Mouse (Mus musculus): ENCODE results near the gene Ccnd1.

Gene Ccnd1

DNA sequence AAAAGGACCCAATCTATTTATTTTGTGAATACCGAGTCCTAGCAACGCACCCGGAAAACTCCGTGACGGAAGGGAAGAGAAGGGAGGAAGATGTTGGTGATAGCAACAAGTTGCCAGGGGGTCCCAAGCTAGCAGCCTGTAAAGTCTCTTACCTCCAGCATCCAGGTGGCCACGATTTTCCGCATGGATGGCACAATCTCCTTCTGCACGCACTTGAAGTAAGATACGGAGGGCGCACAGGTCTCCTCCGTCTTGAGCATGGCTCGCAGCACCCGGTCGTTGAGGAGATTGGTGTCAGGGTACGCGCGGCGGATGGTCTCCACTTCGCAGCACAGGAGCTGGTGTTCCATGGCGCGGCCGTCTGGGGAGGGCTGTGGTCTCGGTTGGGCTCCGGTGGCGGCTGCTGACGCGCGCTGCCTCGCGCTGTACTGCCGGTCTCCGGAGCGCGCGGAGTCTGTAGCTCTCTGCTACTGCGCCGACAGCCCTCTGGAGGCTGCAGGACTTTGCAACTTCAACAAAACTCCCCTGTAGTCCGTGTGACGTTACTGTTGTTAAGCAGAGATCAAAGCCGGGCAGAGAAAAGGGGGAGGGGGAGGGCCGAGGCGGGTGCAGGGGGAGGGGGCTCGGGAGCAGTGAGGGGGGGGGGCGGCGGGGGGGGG, at the start of gene Ccnd1:
Gene Ccnd1 (minus strand): TSS at position 582 of the 659 bp plus-strand sequence.
- DNase-seq (ENCODE audit: low read depth): peak; percentile 38

- no peak for DNase-seq (ENCODE audit: low read depth)
These were observed 49.1 kb upstream of the Ccnd1 start for GRCm38 (mm10) chr7:144988856-144989255.

DNA sequence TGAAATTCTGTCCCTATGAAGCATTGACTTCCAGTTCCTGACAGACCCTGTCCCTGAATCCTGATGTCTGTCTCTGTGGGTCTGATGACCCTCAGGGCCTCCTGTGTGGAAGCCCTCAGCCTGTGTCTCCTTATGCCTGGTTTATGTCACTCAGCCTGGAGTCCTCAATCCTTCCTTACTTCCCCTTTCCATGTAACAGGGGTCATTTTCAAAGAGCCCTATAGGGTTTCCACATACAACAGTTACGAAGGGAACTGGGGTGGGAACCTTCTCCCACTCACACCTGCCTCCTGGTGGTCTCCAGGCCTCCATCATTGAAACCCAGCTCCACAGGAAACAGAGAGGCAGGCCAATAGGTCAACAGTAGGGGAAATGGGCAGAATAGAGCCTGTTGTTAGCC, 45.4 kb upstream of the Ccnd1 start:
- no peak for DNase-seq (ENCODE audit: low read depth)

- DNase-seq (ENCODE audit: low read depth): no peak
These were observed 42.8 kb upstream of the Ccnd1 start for GRCm38 (mm10) chr7:144982358-144983110.

DNA sequence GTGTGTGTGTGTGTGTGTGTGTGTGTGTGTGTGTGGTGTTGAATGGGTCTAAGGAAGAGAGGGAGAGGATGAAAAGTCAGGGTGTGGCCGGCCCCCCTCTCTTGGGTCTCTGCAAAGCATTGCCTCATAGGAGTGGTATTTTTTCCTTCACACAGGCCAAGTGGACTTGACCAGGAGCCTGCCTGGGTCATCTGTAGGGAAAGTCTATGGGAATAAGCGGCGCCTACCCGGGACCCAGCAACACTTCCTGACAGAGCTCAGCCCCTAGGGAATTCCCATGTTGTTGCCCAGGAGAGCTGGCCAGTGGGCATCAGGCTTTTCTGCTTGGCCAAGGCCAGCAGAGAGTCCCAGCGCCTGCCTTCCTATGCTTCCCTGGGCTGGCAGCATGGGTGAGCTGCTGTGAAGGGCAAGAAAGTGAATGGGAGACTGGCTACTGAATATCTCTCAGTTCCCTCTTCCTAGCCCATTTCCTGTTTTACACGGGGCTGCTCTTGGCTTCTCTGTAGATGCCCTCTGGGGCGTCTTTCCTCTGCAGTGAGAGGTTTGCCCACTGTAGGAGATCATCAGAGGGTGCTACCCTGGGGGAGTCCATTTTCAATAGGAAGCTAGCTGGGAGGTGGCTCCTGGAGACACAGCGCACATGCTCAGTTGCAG, 41.8 kb upstream of the Ccnd1 start:
- DNase-seq (ENCODE audit: low read depth): no peak

DNA sequence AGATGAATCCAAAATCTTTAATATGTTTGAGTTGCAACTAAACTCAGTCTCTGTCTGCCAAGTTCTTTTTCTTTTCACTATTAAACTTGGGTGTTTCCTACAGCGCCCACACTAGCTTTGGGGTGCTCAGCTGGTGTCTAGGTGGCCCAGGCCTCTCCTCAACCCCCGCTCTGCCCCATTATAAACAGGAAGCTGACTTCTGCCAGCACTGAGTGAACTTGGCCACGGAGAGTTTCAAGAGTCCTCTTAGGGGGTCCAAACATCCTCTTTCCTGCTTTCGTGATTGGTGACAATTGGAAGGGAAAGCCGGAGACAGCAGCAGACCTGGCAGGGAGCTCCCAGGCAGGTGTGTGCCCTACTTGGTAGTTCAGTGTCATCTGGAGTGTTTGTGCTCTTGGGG, 40.1 kb upstream of the Ccnd1 start:
- DNase-seq (ENCODE audit: low read depth): no peak

DNA sequence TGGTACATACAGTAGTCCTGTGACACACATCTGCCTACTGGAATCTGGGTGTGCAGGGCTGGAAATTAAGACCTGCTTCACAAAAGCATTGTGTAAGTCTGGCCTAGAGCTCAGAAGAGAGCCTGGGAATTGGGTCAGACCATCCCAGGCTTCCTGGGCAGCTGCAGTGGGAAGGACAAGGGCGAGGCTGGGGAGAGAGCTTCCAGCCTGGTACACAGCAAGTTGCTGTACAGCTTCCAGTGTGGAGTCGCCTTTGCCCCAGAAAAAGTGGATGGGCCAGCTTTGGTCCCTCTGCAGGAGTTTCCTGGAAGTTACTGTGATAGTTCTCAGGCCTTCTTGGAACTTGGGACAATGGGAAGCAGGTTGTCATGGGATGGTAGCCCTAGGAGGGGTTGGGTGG, 37.4 kb upstream of the Ccnd1 start:
- no peak for DNase-seq (ENCODE audit: low read depth)

DNA sequence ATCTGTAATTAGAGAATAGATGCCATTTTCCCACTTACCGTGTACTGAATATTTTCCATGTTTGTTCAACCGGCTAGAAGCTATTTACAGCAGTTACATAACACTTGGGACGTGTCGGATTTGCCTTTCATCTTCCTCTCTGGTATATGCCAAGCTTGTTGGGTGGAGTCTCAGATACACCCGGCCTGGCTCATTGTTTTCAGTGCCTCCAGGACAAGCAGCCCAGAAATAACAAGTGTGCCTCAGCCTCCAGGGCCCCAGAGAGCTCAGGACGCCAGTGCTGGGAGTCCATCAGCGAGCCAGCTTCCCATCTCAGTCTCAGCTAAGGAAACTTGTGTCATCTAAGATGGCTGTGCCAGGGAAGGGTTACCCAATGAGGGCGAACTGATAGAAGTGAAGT, 33.7 kb upstream of the Ccnd1 start:
- no peak for DNase-seq (ENCODE audit: low read depth)

- no peak for DNase-seq (ENCODE audit: low read depth)
These were observed 32.0 kb upstream of the Ccnd1 start for GRCm38 (mm10) chr7:144971769-144972168.

- no peak for DNase-seq (ENCODE audit: low read depth)
These were observed 31.5 kb upstream of the Ccnd1 start for GRCm38 (mm10) chr7:144970997-144971768.

DNA sequence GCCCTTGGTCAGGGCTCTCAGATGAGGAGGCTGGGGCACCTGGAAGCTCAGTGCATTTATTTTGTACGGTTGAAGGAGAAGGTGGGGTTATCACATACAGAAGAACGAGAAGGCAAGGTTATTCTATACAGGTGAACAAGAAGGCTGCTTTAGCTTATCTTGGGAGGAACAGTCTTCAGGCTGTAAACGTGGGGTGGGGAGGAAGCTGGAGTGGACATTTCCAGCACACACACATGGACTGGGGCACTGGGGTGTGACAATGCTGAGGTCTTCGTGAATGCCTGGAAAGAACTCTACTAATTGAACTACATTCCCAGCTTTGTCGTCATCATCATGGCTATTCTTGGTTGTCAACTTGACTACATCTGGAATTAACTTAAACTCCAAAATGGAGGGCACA, 26.2 kb upstream of the Ccnd1 start:
- DNase-seq (ENCODE audit: low read depth): no peak

DNA sequence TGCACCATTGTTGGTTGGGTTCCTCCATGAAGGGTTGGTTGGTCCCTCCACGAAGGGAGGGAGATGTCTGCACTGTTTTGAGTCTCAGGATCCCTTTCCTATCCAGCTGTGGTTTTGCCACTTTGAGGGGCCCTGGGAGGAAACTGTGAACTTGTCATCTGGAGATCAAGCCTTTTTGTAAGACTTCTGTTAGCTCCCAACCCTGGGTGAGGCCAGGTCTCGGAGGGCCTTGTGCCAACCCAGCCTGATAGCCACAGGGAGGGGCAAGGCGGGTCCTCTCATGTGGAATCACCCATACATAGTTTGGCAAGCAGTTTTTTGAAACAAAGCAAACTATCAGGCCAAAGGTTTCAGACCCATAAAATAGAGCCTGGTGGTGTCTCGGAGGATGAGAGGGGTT, 24.6 kb upstream of the Ccnd1 start:
- no peak for DNase-seq (ENCODE audit: low read depth)

DNA sequence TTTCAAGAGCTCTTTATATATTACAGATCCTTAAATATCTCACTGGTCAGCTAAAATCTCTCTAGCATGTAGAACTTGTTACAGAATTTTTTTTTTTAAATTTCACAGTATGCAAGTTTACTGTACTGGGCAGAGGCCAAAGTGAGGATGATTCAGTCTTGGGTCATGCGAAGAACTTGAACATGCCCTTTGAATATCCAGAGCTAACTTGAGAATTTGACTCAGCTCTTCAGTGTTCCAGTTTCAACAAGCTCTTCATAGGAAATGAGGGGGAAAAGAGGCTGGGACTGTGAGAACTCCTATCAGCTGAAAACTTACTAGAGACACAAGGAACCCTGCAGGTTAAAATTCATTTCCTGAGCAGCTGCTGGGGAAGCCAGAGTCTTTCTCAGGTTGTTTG, 24.2 kb upstream of the Ccnd1 start:
- DNase-seq (ENCODE audit: low read depth): no peak

- no peak for DNase-seq (ENCODE audit: low read depth)
These were observed 19.0 kb upstream of the Ccnd1 start for GRCm38 (mm10) chr7:144958509-144959395.

DNA sequence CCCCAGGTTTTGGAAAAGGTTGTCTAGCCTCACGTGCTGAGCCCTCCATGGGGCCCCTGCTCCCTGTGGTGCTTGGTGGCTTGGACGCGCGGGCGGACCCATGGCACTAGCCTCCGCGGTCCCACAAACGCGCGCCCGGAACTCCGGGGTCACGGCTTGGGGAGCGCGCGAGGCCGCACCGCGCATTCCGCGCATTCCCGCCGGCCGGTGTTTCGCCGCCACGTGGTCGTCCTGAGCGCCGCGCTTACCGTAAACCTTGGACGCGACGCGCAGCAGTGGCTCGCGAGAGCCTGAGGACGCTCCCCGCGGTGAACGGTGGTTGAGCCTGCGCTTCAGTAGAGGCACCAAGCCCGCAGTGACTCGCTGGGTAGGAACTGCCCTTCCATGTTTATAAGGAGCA, 3.5 kb upstream of the Ccnd1 start:
- DNase-seq (ENCODE audit: low read depth): no peak

DNA sequence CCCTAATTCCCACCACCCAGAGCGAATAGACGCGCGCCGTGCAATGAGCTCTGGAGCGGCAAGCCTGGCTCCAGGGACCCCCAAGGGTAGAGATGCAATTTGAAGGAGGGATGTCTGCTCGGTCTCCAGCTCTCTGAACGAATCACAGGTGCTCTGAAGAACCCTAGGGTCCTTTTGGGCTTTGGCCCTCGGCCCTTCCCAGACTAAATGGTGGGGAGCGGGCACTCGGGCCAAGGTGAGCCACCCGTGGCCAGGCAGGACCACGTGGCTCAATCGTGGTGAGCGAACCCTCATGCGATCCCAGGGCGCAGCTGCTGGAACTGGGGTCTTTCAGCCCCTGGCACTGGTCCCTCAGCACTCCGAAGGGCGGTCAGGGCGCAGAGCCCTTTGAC, 3.0 kb upstream of the Ccnd1 start:
- DNase-seq (ENCODE audit: low read depth): no peak

- no peak for DNase-seq (ENCODE audit: low read depth)
These were observed 2.5 kb upstream of the Ccnd1 start for GRCm38 (mm10) chr7:144942071-144942743.

DNA sequence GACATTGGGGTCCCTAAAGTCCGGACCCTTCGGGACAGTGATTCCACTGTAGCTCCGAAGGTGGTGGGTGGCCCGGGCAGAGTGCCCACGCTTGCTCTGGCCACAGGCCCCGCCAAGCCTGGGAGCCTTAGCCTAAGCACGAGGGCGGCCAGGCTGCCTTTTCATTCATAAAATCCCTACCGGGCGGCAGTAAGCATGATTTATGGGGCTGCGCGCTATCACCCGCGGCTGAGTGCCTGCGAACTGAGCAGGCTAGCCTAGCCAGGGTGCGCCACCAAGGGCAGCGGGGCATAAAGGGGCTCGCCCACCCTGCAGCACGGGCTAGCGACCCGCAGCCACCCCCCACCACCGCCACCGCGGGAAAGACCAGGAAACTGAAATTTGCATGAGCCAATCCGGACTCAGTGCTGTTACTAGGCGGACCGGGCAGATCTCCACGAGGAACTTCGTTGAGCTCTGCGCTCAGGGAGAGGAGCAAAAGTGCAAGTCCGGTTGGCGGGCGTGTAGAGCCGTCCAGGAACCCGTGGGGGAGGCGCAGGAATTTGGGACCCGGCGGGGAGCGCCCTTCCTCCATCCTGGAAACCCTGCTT, 1.6 kb upstream of the Ccnd1 start:
- DNase-seq (ENCODE audit: low read depth): peak; percentile 76

DNA sequence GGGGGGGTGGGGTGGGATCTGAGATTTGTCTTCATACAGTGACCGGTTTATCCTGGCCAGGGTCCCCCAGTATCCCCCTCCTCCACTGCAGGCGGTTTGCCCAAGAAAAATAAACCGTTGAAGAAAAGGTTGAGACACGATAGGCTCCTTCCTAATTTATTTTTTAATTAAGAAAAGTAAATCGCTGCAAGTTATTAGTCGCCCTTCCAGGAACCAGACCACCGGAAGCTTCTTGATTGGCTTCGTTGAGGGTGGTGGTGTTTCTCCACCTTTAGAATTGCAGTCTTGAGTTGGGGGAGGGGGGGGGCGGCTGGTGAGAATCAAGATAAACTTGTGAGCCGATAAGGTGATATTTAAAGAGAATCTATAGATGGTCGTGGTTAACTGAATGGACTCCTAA, 860 bp upstream of the Ccnd1 start:
- DNase-seq (ENCODE audit: low read depth): no peak

DNA sequence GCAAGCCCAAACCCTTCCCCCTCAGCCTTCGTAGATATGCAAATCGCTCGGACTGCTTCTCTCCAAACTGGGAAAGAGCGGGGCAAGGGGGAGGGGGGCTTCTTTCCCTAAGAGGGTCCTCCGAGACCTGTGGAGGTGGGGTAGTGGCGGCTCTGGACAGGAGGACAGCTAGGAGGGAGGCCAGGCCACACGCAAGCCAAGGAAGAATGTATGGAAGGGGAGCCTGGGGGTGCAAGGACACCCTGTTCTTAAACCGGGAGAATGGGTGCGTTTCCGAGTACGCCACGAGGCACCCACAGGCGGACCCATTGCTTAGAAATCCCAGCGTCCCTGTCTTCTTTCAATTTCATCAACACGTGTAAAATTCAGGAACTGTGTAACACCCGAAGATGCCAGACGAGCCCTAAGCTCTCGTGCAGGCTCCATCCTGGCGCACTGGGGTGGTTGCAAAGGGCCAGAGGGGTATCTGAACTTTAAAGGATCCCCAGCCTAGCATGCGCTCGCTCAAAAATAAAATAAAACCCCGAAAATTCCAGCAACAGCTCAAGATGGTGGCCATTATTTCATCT, 362 bp upstream of the Ccnd1 start:
- DNase-seq (ENCODE audit: low read depth): no peak

Measured in fibroblast of lung, adult 2 months (primary cell).